Mouse (Mus musculus) heart, adult 2 months (tissue): ENCODE measurements around the gene Nox4.

ENCODE experiments used
- CTCF ChIP-seq: fragments of 200-600 bp; IDR thresholded peaks from 2 replicates; pipeline ENCODE4 v1.8.1; 2022; ENCODE audit warnings: antibody characterized with exemption, mild to moderate bottlenecking, moderate library complexity
- EP300 ChIP-seq: fragments of 200-500 bp; IDR thresholded peaks from 2 replicates; pipeline ENCODE4 v1.6.1; 2011; ENCODE audit warnings: low read depth, low read length, control low read depth; ENCODE audit not compliant: insufficient read depth

DNA sequence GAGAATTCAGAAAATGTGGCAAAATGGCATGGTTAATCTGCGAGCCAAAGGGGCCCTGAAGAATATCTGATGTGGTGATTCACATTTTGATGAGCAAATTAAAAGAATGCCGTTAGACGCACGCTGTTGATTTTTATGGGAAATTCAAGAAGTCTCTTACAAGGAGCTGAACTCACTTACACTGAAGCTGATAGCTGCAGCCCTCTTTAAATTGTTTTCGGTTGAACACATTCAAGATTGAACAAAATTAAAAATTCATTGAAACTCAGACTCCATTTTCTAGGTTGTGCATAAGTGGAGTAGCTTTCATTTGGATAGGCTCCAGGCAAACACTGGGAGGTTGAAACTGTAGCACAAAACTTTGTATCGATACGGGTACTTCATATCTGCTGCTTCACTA, 151.1 kb downstream of the Nox4 start:
- no peak for TF ChIP-seq CTCF
- no peak for TF ChIP-seq EP300
